Mouse (Mus musculus): Measurements from ENCODE around the gene C2cd4b. TPM values are rescaled to one million over a fixed set of nuclear protein-coding genes. Genes with fewer than 3 reads are reported as not detected.

Gene C2cd4b
- polyA plus RNA-seq, 1 experiment, result 0.33 TPM

DNA sequence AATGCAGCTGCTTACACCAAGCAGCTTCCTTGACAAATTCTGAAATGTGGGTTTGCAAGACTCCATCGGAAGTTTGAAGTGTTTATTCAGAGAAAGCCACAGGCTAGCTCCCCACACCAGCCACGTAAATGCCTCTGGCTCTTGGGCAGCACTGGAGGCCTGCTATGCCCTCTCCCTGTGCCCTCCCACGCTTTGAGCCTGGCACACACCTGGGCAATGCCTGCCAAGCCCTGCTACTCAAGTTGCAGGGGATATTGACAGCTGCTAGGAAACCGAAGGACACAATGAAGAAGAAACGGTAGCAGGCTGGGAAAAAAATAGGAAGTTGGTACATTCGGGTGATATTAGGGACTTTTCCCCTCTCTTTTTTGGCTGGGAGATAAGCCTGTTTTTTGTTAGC, 15.0 kb downstream of the C2cd4b start:
- no peak for DNase-seq
- no peak overlapping the region for H3K4me3 ChIP-seq (replicated peaks; ENCODE audit: insufficient read depth, low read depth, low read length)
- no peaks in the 10 kb centered on the region for H3K4me1 ChIP-seq (ENCODE audit: control insufficient read depth, insufficient read depth, low read length)
- 46% methylated on average over 6 of the region's 6 CpGs for WGBS
- no peak for TF ChIP-seq CTCF (IDR thresholded peaks at IDR 0.05; ENCODE audit: borderline replicate concordance, insufficient read depth, low read depth, low read length)
- no peak for TF ChIP-seq POLR2A (IDR thresholded peaks at IDR 0.05; ENCODE audit: borderline replicate concordance, insufficient read depth, low read length)
- H3K27me3 ChIP-seq (ENCODE audit: control insufficient read depth, insufficient read depth, low read length), result no peaks in the 10 kb centered on the region
- no peak overlapping the region for H3K27ac ChIP-seq (ENCODE audit: insufficient read depth, low read length)

DNA sequence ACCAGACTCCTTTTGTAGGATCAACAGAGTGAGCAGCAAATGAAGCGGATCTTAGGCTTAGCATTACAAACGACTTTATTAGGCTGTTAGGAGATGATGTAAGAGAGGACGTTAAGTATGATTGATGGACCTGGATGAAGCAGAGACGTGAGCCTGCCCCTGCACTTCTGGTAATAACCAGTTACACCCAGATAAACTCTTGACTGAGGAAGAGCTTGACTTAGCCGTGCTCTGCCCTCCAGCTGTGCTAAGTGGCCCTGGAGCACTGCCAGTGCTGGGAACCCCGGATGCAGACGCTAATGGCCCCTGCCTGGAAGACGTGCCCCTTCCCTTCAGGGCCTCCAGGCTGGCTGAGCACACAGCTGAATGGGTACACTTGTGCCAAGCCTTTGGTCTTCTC, 19.3 kb downstream of the C2cd4b start:
- WGBS, result 25% methylated on average over 8 of the region's 8 CpGs
- Histone ChIP-seq H3K27ac (ENCODE audit: insufficient read depth, low read length) (no peak overlapping the region), H3K4me3 (replicated peaks; ENCODE audit: insufficient read depth, low read depth, low read length) (no peak overlapping the region)

GRCm38 (mm10) chr9:67782786-67783185, 23.5 kb downstream of the C2cd4b start:
- Histone ChIP-seq H3K27me3 (ENCODE audit: control insufficient read depth, insufficient read depth, low read length) (no peaks in the 10 kb centered on the region), H3K4me1 (ENCODE audit: control insufficient read depth, insufficient read depth, low read length) (no peaks in the 10 kb centered on the region), H3K27ac (ENCODE audit: insufficient read depth, low read length) (no peak overlapping the region), H3K4me3 (replicated peaks; ENCODE audit: insufficient read depth, low read depth, low read length) (no peak overlapping the region)
- no peak for TF ChIP-seq POLR2A (IDR thresholded peaks at IDR 0.05; ENCODE audit: borderline replicate concordance, insufficient read depth, low read length)
- no peak for TF ChIP-seq CTCF (IDR thresholded peaks at IDR 0.05; ENCODE audit: borderline replicate concordance, insufficient read depth, low read depth, low read length)
- no peak for DNase-seq
- 56% methylated on average over 6 of the region's 6 CpGs for WGBS

More for the DNA sequence above, 19.3 kb downstream of the C2cd4b start:
- Histone ChIP-seq H3K4me1 (ENCODE audit: control insufficient read depth, insufficient read depth, low read length) (no peaks in the 10 kb centered on the region), H3K27me3 (ENCODE audit: control insufficient read depth, insufficient read depth, low read length) (no peaks in the 10 kb centered on the region)
- no peak for DNase-seq
- no peak for TF ChIP-seq CTCF (IDR thresholded peaks at IDR 0.05; ENCODE audit: borderline replicate concordance, insufficient read depth, low read depth, low read length)
- no peak for TF ChIP-seq POLR2A (IDR thresholded peaks at IDR 0.05; ENCODE audit: borderline replicate concordance, insufficient read depth, low read length)

DNA sequence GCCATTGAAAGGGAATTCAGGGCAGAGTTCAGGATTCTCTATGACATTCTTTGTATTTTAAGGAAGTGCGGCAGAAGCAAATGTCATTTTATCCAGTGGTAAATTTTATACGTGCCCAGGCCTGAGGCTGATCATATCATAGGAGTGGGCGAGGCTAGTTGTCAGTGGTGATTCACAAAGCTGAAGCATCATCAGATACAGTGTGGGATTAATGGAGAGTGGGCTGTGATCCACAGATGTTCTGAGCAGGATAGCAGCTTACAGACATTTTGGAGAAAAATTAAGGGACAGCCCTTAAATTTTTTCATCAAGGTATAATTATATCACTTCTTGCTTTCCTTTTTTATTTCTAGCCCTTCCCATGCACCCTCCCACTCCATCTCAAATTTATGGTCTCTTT, 24.2 kb downstream of the C2cd4b start:
- WGBS, result 88% methylated on average over 3 of the region's 3 CpGs
- DNase-seq, result no peak
- Histone ChIP-seq H3K4me3 (replicated peaks; ENCODE audit: insufficient read depth, low read depth, low read length) (no peak overlapping the region), H3K27me3 (ENCODE audit: control insufficient read depth, insufficient read depth, low read length) (no peaks in the 10 kb centered on the region), H3K4me1 (ENCODE audit: control insufficient read depth, insufficient read depth, low read length) (no peaks in the 10 kb centered on the region), H3K27ac (ENCODE audit: insufficient read depth, low read length) (no peak overlapping the region)
- TF ChIP-seq POLR2A (IDR thresholded peaks at IDR 0.05; ENCODE audit: borderline replicate concordance, insufficient read depth, low read length) (no peak), CTCF (IDR thresholded peaks at IDR 0.05; ENCODE audit: borderline replicate concordance, insufficient read depth, low read depth, low read length) (no peak)

DNA sequence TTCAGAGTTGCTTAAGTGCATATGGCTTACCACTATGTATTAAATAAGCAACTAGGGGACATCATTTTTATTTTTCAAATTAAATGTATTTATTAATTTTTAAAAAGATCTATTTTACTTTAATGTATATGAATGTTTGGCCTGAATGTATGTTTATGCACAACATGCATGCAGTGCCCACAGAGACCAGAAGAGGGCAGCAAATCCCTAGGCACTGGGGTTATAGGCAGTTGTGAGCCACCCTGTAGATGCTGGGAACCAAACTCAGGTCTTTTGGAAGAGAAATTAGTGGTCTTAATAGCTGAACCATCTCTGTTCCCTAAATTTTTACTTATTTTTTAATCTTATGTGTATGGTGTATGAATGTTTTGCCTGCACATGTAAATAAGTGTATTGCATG, 24.7 kb downstream of the C2cd4b start:
- no peaks in the 10 kb centered on the region for H3K4me1 ChIP-seq (ENCODE audit: control insufficient read depth, insufficient read depth, low read length)
- H3K27me3 ChIP-seq (ENCODE audit: control insufficient read depth, insufficient read depth, low read length), result no peaks in the 10 kb centered on the region
- no peak overlapping the region for H3K4me3 ChIP-seq (replicated peaks; ENCODE audit: insufficient read depth, low read depth, low read length)
- H3K27ac ChIP-seq (ENCODE audit: insufficient read depth, low read length), result no peak overlapping the region
- TF ChIP-seq CTCF (IDR thresholded peaks at IDR 0.05; ENCODE audit: borderline replicate concordance, insufficient read depth, low read depth, low read length) (peak; percentile 38; the same call in 1 of the 2 replicates), POLR2A (IDR thresholded peaks at IDR 0.05; ENCODE audit: borderline replicate concordance, insufficient read depth, low read length) (no peak)
- no peak for DNase-seq

DNA sequence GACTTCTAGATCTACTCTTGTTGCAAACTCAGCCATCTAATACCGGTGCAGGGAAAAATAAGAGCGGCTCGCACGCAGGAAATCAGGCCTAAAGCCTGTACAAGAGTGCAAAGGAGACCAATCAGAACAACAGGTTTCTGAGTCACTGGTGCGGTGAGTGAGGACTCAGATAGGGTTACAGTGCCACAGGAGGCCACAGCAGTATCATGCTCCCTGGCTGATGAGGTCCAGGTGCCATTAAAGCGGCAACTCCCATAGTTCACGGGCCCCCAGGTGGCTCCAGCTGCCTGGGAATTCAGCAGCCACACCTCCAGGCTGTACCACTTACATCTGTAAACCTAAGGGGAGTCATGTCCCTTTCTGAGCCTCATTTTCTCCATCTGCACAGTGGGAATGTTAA, 27.1 kb downstream of the C2cd4b start:
- no peaks in the 10 kb centered on the region for H3K4me1 ChIP-seq (ENCODE audit: control insufficient read depth, insufficient read depth, low read length)
- TF ChIP-seq CTCF (IDR thresholded peaks at IDR 0.05; ENCODE audit: borderline replicate concordance, insufficient read depth, low read depth, low read length), result no peak
- no peak for TF ChIP-seq POLR2A (IDR thresholded peaks at IDR 0.05; ENCODE audit: borderline replicate concordance, insufficient read depth, low read length)
- no peak overlapping the region for H3K27ac ChIP-seq (ENCODE audit: insufficient read depth, low read length)
- 93% methylated on average over 7 of the region's 7 CpGs for WGBS
- no peak overlapping the region for H3K4me3 ChIP-seq (replicated peaks; ENCODE audit: insufficient read depth, low read depth, low read length)
- no peak for DNase-seq
- no peaks in the 10 kb centered on the region for H3K27me3 ChIP-seq (ENCODE audit: control insufficient read depth, insufficient read depth, low read length)

DNA sequence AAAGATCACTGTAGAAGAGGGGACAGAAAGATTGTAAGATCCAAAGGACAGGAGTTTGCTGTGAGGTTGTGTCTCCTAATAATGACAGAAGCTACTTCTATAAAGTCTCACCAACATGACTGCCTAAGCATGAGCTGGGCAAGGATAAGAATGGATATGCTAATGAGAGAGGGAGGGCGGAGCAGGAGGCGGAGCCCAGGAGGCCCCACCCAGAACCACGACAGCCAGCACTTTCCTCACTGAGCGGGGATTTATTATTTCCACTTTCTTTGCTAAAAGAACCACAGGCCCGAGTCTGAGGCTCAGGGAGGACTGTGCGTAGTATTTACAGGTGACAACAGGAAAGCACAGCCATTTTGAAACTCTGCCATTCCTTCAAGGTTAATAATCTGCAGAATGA, 28.4 kb downstream of the C2cd4b start:
- H3K4me1 ChIP-seq (ENCODE audit: control insufficient read depth, insufficient read depth, low read length), result no peaks in the 10 kb centered on the region
- H3K4me3 ChIP-seq (replicated peaks; ENCODE audit: insufficient read depth, low read depth, low read length), result no peak overlapping the region
- H3K27ac ChIP-seq (ENCODE audit: insufficient read depth, low read length), result no peak overlapping the region
- TF ChIP-seq CTCF (IDR thresholded peaks at IDR 0.05; ENCODE audit: borderline replicate concordance, insufficient read depth, low read depth, low read length) (no peak), POLR2A (IDR thresholded peaks at IDR 0.05; ENCODE audit: borderline replicate concordance, insufficient read depth, low read length) (no peak)
- no peak for DNase-seq
- 70% methylated on average over 6 of the region's 6 CpGs for WGBS
- H3K27me3 ChIP-seq (ENCODE audit: control insufficient read depth, insufficient read depth, low read length), result no peaks in the 10 kb centered on the region

- no peak overlapping the region for H3K27ac ChIP-seq (ENCODE audit: insufficient read depth, low read length)
- no peaks in the 10 kb centered on the region for H3K27me3 ChIP-seq (ENCODE audit: control insufficient read depth, insufficient read depth, low read length)
- 93% methylated on average over 5 of the region's 5 CpGs for WGBS
- no peak overlapping the region for H3K4me3 ChIP-seq (replicated peaks; ENCODE audit: insufficient read depth, low read depth, low read length)
- H3K4me1 ChIP-seq (ENCODE audit: control insufficient read depth, insufficient read depth, low read length), result no peaks in the 10 kb centered on the region
- TF ChIP-seq POLR2A (IDR thresholded peaks at IDR 0.05; ENCODE audit: borderline replicate concordance, insufficient read depth, low read length) (no peak), CTCF (IDR thresholded peaks at IDR 0.05; ENCODE audit: borderline replicate concordance, insufficient read depth, low read depth, low read length) (no peak)
- DNase-seq, result no peak
Measured at GRCm38 (mm10) chr9:67792405-67792804, 33.2 kb downstream of the C2cd4b start.

Measured in cerebellum, adult 2 months (tissue).